Mouse (Mus musculus) adrenal gland, postnatal 0 days (tissue): ENCODE measurements around the gene Olfr331. TPM values are rescaled to one million over a fixed set of nuclear protein-coding genes. Genes with fewer than 3 reads are reported as not detected.

ENCODE experiments used
- polyA plus RNA-seq: library from polyadenylated mRNA; unstranded; fragments of >200 nt; fragmentation: Nextera tagmentation; extraction: Ambion mirVana; gene quantifications from 2 replicates; pipeline ENCODE4 v1.2.1, GENCODE M21; 2015

The Olfr331 gene
- polyA plus RNA-seq: not detected in 2 replicates

DNA sequence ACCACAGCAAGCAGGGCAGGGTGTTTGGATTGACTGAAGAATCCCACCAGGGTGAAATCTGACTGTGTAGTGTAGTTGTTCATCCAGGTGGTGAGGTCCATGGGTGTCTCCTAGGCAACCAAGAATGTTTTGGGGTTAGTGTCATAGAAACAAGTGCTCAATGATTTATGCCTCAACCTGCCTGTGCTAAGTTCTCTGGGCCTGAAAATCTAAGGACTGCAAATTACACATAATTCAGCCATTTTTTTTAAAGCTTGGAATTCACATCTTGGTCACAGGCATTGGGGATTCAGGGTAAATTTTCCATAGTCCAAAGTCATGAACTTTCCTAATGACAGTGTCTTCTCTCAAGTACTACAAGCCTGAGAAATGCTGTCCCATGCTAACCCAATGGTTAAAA lies at the start of gene Olfr331:
Olfr331 (minus strand) TSS at position 101 of the 400 bp plus-strand sequence.

GRCm38 (mm10) chr11:58546322-58546721 lies 44.0 kb upstream of the Olfr331 start, which contains the start of gene Olfr329-ps:
Gene Olfr329-ps, minus strand, starts transcription at chr11:58546422.

GRCm38 (mm10) chr11:58534736-58535135 lies 32.4 kb upstream of the Olfr331 start, which contains the start of gene Olfr330:
Gene Olfr330, minus strand, starts transcription at chr11:58534836.

DNA sequence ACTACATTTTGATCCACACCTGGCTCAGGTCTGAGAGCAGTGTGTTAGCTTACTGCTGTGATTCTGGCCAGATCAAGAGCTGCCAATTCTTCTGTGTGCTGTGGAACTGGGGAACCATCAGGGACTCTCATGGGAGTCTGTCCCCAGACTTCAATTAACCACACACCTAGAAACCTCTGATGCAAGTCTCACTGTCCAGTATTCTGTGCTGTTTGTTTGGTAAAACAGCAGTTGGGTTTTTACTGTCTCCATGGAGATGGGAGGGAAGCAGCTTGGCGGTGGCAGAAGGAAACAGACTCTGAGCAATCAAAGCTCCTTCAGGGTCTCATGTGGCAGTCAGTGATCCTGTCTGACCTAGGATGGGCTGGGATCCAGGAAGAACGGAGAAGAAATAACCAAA lies 9.9 kb downstream of the Olfr331 start, which contains the start of gene Olfr332:
Olfr332 (minus strand) TSS at position 101 of the 400 bp plus-strand sequence.

DNA sequence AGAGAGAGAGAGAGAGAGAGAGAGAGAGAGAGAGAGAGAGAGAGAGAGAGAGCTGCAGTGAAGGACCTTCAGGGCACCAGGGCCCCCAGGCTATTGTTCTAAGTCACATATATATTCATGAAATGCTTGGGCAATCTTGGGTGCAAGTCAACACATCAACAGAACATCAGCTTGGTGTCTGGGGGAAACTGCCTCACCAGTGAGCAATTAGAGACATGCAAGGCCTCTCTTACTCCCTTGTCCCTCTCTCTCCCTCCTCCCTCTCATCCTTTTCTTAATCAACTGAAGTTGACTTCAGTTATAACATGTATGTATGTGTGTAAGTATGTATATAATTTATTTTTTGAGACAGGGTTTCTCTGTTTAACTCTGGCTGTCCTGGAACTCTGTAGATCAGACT lies 40.2 kb downstream of the Olfr331 start, which contains the start of gene Olfr30:
Olfr30 (minus strand) TSS at position 101 of the 400 bp plus-strand sequence.

DNA sequence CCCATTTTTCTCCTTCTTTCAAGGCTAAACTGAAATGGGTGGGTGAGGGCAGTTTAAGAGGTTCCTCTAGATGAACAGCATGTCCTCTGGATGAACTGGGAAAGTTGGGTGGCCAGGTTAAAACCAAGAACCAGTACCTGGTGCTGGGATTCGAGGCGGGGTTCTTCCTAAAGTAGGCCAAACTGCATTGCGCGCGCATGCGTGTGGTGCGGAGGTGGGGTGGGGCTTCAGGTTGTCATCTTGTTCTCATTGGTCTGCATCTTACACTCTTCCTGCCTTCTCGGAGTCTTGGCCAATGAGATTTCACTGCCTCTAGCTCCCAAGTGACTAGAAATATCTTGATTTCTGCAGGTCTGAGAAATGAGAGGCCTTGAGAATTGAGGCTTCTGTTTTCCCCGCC lies 49.6 kb downstream of the Olfr331 start, which contains the start of gene Lypd9:
Lypd9 (minus strand) TSS at position 165 of the 400 bp plus-strand sequence.

Other genes starting within 250 kb of the Olfr331 start
- 0.14 and 0.50 TPM in 2 replicates for gene 4930438A08Rik, start 227.8 kb downstream of the Olfr331 start, polyA plus RNA-seq
- gene Zfp692, start 195.5 kb downstream of the Olfr331 start, polyA plus RNA-seq: 6.3 and 10.3 TPM in 2 replicates
- gene Zfp672, start 172.2 kb downstream of the Olfr331 start, polyA plus RNA-seq: 56.5 and 56.9 TPM in 2 replicates
- 28.2 and 38.7 TPM in 2 replicates for gene Sh3bp5l, start 171.8 kb downstream of the Olfr331 start, polyA plus RNA-seq
- gene Lypd8, start 123.5 kb downstream of the Olfr331 start, polyA plus RNA-seq: 0.40 and 6.4 TPM in 2 replicates
- gene 1810065E05Rik, start 81.5 kb downstream of the Olfr331 start, polyA plus RNA-seq: not detected in 2 replicates
- not detected in 2 replicates for gene Gm12253, start 70.0 kb downstream of the Olfr331 start, polyA plus RNA-seq
- not detected in 2 replicates for gene Lypd9, start 49.6 kb downstream of the Olfr331 start, polyA plus RNA-seq
- not detected in 2 replicates for gene Olfr30, start 40.3 kb downstream of the Olfr331 start, polyA plus RNA-seq
- gene Olfr332, start 10.0 kb downstream of the Olfr331 start, polyA plus RNA-seq: not detected in 2 replicates
- gene Olfr330, start 32.3 kb upstream of the Olfr331 start, polyA plus RNA-seq: 1.7 and 4.9 TPM in 2 replicates
- 0.28 and 2.0 TPM in 2 replicates for gene Olfr329-ps, start 43.9 kb upstream of the Olfr331 start, polyA plus RNA-seq
- gene Olfr328, start 53.1 kb upstream of the Olfr331 start, polyA plus RNA-seq: 0.24 and 0.77 TPM in 2 replicates
- 0.25 TPM in 1 of 2 replicates, not detected in the other for gene Olfr224, start 68.0 kb upstream of the Olfr331 start, polyA plus RNA-seq
- 0.20 TPM in 1 of 2 replicates, not detected in the other for gene Olfr325, start 75.2 kb upstream of the Olfr331 start, polyA plus RNA-seq
- gene Olfr324, start 92.5 kb upstream of the Olfr331 start, polyA plus RNA-seq: not detected in 2 replicates
- gene 2210407C18Rik, start 113.5 kb upstream of the Olfr331 start, polyA plus RNA-seq: 2.0 TPM in 1 of 2 replicates, not detected in the other
- gene Olfr323, start 127.9 kb upstream of the Olfr331 start, polyA plus RNA-seq: not detected in 2 replicates
- gene Trim58, start 137.9 kb upstream of the Olfr331 start, polyA plus RNA-seq: 0.20 and 1.0 TPM in 2 replicates
- gene Olfr322, start 156.2 kb upstream of the Olfr331 start, polyA plus RNA-seq: not detected in 2 replicates
- gene Olfr320, start 178.5 kb upstream of the Olfr331 start, polyA plus RNA-seq: not detected in 2 replicates
- gene Olfr319, start 196.6 kb upstream of the Olfr331 start, polyA plus RNA-seq: not detected in 2 replicates
- not detected in 2 replicates for gene Olfr318, start 221.4 kb upstream of the Olfr331 start, polyA plus RNA-seq
- gene Olfr317, start 236.6 kb upstream of the Olfr331 start, polyA plus RNA-seq: not detected in 2 replicates